Mouse (Mus musculus): ENCODE measurements at regions not wholly inside any gene's neighbourhood (a gene's known extent, or its start where the extent isn't known, plus 50 kb on each side); places are given as distances from the start of the nearest gene placed in this dataset.

DNA sequence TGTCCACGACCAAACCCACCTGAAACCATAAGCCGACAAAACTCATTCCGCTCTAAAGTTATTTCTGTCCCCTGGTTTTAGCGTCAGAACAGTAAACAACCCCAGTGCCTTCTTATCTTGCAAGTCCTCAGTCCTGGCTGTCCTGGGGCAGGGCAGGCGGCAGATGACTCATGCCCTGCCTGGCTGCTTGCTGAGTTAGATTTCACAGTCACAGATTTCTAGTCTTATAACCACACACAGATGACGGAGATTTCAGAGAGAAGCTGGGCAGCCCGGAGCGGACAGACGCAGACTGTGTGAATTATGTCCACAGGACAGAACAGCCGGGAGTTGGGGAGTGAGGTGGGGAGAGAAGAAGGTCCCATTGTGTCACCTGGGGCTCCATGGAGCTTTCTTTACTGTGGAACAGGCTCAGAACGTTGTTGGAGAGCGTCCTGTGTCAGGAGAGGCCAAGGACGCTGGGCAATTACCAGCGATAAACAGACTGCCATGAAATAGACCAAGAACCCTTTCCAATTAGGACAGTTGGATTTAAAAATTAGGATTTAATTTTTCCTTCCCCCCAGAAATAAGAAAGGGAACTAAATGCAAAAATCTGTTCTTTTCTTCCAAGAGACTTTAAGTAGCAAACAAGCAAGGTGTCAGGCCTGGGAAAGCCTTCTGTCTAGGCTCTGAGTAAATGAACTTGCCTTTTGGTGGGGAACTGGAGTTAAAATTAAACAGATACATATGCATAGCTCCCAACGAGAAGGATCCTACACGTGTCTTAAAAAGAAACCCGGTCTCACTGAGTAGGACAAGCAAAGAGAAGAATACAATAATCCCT lies 87.8 kb upstream of the Npas2 start:
- Histone ChIP-seq H3K4me1 (ENCODE audit: control insufficient read depth in 1 of 2, insufficient read depth in 2 of 2, low read length in 2 of 2) (no peaks in the 10 kb centered on the region), H3K36me3 (ENCODE audit: control insufficient read depth in 1 of 2, insufficient read depth in 2 of 2, low read length in 2 of 2) (no peaks in the 10 kb centered on the region), H3K9me3 (replicated peaks; ENCODE audit: insufficient read depth, low read length) (no peaks in the 10 kb centered on the region), H3K79me2 (ENCODE audit: control insufficient read depth, insufficient read depth, low read length, poor library complexity) (no peaks in the 10 kb centered on the region), H3K27me3 (ENCODE audit: control insufficient read depth in 1 of 2, insufficient read depth in 2 of 2, low read length in 2 of 2) (no peaks in the 10 kb centered on the region; a peak in 2 of 4 replicates), H3K4me3 (ENCODE audit: control insufficient read depth in 1 of 2, insufficient read depth in 1 of 2, low read depth in 2 of 2, low read length in 2 of 2) (no peak overlapping the region), H3K27ac (ENCODE audit: control insufficient read depth, low read depth, low read length) (no peak overlapping the region), H3K9ac (ENCODE audit: control insufficient read depth, low read depth, low read length, poor library complexity, severe bottlenecking) (no peak overlapping the region)
- TF ChIP-seq POLR2AphosphoS2 (IDR thresholded peaks at IDR 0.05; ENCODE audit: low read length) (no peak), ZMIZ1 (IDR thresholded peaks at IDR 0.05; ENCODE audit: low read depth, low read length) (no peak)
- DNase-seq (ENCODE audit: low read depth, low spot score) = no peak

DNA sequence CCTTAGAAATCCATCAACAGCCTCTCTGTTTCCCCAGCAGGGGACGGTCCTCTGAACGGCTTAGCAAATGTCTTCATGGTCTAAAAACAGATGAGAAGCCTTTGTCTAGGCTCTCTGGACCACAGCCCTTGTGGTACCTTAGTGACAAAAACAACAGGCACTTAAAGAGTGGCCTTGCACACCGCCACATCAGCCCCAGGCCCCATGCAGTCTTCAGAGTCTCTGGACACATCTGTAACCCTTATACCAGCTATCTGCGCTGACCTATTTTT lies 87.2 kb upstream of the Npas2 start:
- no peak for TF ChIP-seq POLR2A (IDR thresholded peaks at IDR 0.05; ENCODE audit: control insufficient read depth in 1 of 2, insufficient read depth in 1 of 2, low read depth in 1 of 2, low read length in 2 of 2, poor library complexity in 1 of 2)
- no peaks in the 10 kb centered on the region for H3K9me3 ChIP-seq (replicated peaks; ENCODE audit: insufficient read depth, low read length)
- H3K9ac ChIP-seq (ENCODE audit: control insufficient read depth, low read depth, low read length, poor library complexity, severe bottlenecking) = no peak overlapping the region
- no peak overlapping the region for H3K4me3 ChIP-seq (ENCODE audit: control insufficient read depth in 1 of 2, insufficient read depth in 1 of 2, low read depth in 2 of 2, low read length in 2 of 2)
- no peaks in the 10 kb centered on the region for H3K4me1 ChIP-seq (ENCODE audit: control insufficient read depth in 1 of 2, insufficient read depth in 2 of 2, low read length in 2 of 2)
- DNase-seq (ENCODE audit: low read depth, low spot score) = no peak
- H3K36me3 ChIP-seq (ENCODE audit: control insufficient read depth in 1 of 2, insufficient read depth in 2 of 2, low read length in 2 of 2) = no peaks in the 10 kb centered on the region
- no peaks in the 10 kb centered on the region; a peak in 2 of 4 replicates for H3K27me3 ChIP-seq (ENCODE audit: control insufficient read depth in 1 of 2, insufficient read depth in 2 of 2, low read length in 2 of 2)
- no peak overlapping the region for H3K27ac ChIP-seq (ENCODE audit: control insufficient read depth, low read depth, low read length)
- no peaks in the 10 kb centered on the region for H3K79me2 ChIP-seq (ENCODE audit: control insufficient read depth, insufficient read depth, low read length, poor library complexity)

DNA sequence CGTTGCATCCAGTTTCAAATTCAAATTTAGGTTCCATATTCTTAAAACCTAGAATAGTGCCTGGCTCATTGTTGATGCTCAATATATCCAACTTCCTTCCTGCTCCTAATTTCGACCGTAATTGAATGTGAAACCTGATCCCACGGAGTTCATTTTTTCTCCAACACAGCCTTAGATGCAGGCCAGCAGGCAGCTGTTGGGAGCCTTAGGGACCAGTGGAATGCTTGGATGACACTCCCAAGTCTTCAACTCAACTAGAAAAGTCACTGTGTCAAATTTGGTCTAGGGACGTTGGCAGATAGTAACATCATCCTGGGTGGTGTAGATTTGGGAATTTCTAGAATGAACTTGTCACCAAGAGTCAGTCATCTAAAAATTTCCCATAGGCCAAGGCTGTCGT lies 86.9 kb upstream of the Npas2 start:
- TF ChIP-seq CHD1 (IDR thresholded peaks at IDR 0.05; ENCODE audit: low read depth, low read length) = no peak
- Histone ChIP-seq H3K4me1 (ENCODE audit: control insufficient read depth in 1 of 2, insufficient read depth in 2 of 2, low read length in 2 of 2) (no peaks in the 10 kb centered on the region), H3K4me3 (ENCODE audit: control insufficient read depth in 1 of 2, insufficient read depth in 1 of 2, low read depth in 2 of 2, low read length in 2 of 2) (no peak overlapping the region), H3K9me3 (replicated peaks; ENCODE audit: insufficient read depth, low read length) (no peaks in the 10 kb centered on the region), H3K79me2 (ENCODE audit: control insufficient read depth, insufficient read depth, low read length, poor library complexity) (no peaks in the 10 kb centered on the region), H3K27ac (ENCODE audit: control insufficient read depth, low read depth, low read length) (no peak overlapping the region), H3K9ac (ENCODE audit: control insufficient read depth, low read depth, low read length, poor library complexity, severe bottlenecking) (no peak overlapping the region), H3K27me3 (ENCODE audit: control insufficient read depth in 1 of 2, insufficient read depth in 2 of 2, low read length in 2 of 2) (no peaks in the 10 kb centered on the region; a peak in 2 of 4 replicates), H3K36me3 (ENCODE audit: control insufficient read depth in 1 of 2, insufficient read depth in 2 of 2, low read length in 2 of 2) (no peaks in the 10 kb centered on the region)
- DNase-seq (ENCODE audit: low read depth, low spot score) = no peak

DNA sequence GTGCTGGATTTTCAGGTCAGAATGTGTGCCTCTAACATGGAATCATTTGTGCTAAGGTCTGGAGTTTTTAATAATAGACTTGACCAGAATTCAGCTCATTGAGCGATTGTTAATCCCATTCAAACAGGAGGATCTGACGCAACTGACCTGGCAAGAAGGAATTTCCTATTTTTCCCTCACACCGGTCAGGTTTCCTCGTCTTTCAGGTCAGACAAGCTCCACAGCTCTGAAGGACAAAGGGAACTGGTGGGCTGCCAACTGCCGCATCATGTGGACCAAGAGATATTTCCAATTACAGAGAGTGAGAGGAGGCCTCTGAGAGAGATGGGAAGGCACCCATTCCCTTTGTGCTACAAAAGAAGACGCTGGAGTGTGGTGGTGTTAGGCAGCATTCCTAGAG lies 77.2 kb upstream of the Npas2 start:
- Histone ChIP-seq H3K79me2 (ENCODE audit: control insufficient read depth, insufficient read depth, low read length, poor library complexity) (no peaks in the 10 kb centered on the region), H3K4me1 (ENCODE audit: control insufficient read depth in 1 of 2, insufficient read depth in 2 of 2, low read length in 2 of 2) (no peaks in the 10 kb centered on the region), H3K36me3 (ENCODE audit: control insufficient read depth in 1 of 2, insufficient read depth in 2 of 2, low read length in 2 of 2) (no peaks in the 10 kb centered on the region), H3K27me3 (ENCODE audit: control insufficient read depth in 1 of 2, insufficient read depth in 2 of 2, low read length in 2 of 2) (no peaks in the 10 kb centered on the region; a peak in 1 of 4 replicates), H3K4me3 (ENCODE audit: control insufficient read depth in 1 of 2, insufficient read depth in 1 of 2, low read depth in 2 of 2, low read length in 2 of 2) (no peak overlapping the region), H3K9ac (ENCODE audit: control insufficient read depth, low read depth, low read length, poor library complexity, severe bottlenecking) (no peak overlapping the region), H3K9me3 (replicated peaks; ENCODE audit: insufficient read depth, low read length) (no peaks in the 10 kb centered on the region), H3K27ac (ENCODE audit: control insufficient read depth, low read depth, low read length) (no peak overlapping the region)
- no peak for DNase-seq (ENCODE audit: low read depth, low spot score)
- TF ChIP-seq MYC (IDR thresholded peaks at IDR 0.05; ENCODE audit: low read depth, low read length) (no peak), EP300 (IDR thresholded peaks at IDR 0.05; ENCODE audit: low read depth in 1 of 2, low read length in 2 of 2) (no peak), ELF1 (IDR thresholded peaks at IDR 0.05; ENCODE audit: low read depth, low read length) (no peak), MAZ (IDR thresholded peaks at IDR 0.05; ENCODE audit: low read depth, low read length) (no peak), E2F4 (IDR thresholded peaks at IDR 0.05; ENCODE audit: borderline replicate concordance, low read depth, low read length) (no peak), CHD2 (IDR thresholded peaks at IDR 0.05; ENCODE audit: low read length) (no peak), ZMIZ1 (IDR thresholded peaks at IDR 0.05; ENCODE audit: low read depth, low read length) (no peak)
